Mouse (Mus musculus): ENCODE measurements around the gene Ankrd36. TPM values are rescaled to one million over a fixed set of nuclear protein-coding genes. Genes with fewer than 3 reads are reported as not detected.

Ankrd36 gene
- polyA plus RNA-seq, 1 experiment = not detected

DNA sequence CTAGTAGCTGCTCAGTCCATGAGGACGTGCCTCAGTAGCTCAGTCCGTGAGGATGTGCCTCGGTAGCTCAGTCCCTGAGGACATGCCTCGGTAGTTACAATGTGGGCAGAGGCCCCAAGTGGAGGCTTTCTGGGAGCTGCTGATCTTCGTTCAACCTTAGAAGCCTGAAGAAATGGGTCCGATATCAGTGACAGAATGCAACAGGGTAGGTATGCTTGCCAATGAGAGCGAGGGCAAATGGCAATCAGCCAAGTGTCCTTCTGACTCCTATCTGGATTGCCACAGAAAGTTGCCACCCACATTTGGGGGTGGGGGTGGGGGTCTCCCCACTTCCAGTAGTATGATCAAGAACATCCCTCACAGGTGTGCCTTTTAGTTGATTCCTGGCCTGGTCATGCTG lies 131.3 kb downstream of the Ankrd36 start:
- DNase-seq (ENCODE audit: low read depth) = no peak
- TF ChIP-seq CTCF (IDR thresholded peaks at IDR 0.05; ENCODE audit: borderline replicate concordance, extremely low read depth, insufficient read depth, insufficient read length) (no peak), POLR2A (IDR thresholded peaks at IDR 0.05; ENCODE audit: borderline replicate concordance, extremely low read depth, insufficient read depth, insufficient read length, poor library complexity, severe bottlenecking) (no peak)

DNA sequence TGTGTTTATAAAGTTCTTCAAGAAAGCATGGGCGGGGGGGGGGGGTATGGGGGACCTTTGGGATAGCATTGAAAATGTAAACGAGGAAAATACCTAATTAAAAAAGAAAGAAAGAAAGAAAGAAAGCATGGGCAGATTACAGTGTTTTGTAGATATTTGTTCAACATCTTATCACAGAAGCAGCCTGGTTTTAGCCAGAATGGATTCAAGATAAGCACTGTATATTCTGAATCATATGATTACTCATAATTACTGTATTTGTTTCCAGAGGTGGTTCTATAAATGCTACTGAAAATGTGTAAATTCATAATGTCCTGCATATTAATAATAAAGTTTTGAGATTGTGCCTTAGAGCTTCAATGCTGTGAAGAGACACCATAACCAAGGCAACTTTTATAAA lies 131.8 kb downstream of the Ankrd36 start:
- DNase-seq (ENCODE audit: low read depth) = no peak
- TF ChIP-seq POLR2A (IDR thresholded peaks at IDR 0.05; ENCODE audit: borderline replicate concordance, extremely low read depth, insufficient read depth, insufficient read length, poor library complexity, severe bottlenecking) (no peak), CTCF (IDR thresholded peaks at IDR 0.05; ENCODE audit: borderline replicate concordance, extremely low read depth, insufficient read depth, insufficient read length) (no peak)

DNA sequence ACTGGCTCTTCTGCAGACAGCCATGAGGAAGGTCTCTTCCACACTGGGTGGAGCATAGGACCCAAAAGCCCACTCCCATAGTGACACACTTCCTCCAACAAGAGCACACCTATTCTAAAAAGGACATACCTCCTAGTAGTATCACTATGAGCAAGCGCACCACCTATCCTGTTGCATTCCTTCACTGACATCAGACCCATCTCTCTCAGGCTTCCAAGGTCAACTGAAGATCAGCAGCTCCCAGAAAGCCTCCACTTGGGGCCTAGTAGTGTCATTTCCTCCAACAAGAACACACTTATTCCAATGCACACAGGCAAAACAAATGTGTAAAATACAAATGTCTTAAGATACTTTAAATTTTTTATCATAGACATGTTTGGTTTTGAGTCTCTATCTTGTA lies 132.3 kb downstream of the Ankrd36 start:
- no peak for TF ChIP-seq CTCF (IDR thresholded peaks at IDR 0.05; ENCODE audit: borderline replicate concordance, extremely low read depth, insufficient read depth, insufficient read length)
- TF ChIP-seq POLR2A (IDR thresholded peaks at IDR 0.05; ENCODE audit: borderline replicate concordance, extremely low read depth, insufficient read depth, insufficient read length, poor library complexity, severe bottlenecking) = no peak

DNA sequence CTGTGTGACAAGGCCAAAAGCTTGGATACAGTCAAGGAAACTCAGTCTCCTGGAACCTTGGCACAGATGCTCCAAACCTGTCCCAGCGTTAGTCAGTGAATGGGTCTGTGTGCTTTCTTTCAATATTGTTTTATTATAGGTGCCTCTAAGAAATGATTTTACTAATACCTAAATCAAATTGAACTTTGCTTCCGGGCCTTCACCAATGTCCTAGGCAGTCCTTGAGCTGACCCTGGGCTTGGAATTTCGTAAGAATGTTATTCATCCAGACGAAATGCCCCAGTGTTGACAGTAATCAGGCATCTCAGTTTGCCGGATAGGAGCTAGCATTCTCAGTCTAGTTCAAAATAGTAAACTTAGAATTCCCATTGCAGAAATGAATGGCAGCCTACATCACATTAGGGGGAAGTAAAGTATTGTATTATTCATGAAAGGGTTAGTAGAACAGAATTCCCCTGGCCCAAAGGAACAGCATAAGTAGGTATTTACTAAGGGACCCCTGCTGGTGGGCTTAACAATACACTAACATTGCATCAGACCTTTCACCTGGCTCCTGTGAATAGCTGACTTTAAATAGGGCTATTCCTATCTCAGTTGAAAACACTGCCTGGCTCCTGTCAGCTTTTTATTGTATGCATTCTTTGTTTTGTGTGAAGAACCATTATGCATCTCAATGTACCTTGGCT lies 132.9 kb downstream of the Ankrd36 start:
- DNase-seq (ENCODE audit: low read depth) = no peak
- TF ChIP-seq CTCF (IDR thresholded peaks at IDR 0.05; ENCODE audit: borderline replicate concordance, extremely low read depth, insufficient read depth, insufficient read length) (no peak), POLR2A (IDR thresholded peaks at IDR 0.05; ENCODE audit: borderline replicate concordance, extremely low read depth, insufficient read depth, insufficient read length, poor library complexity, severe bottlenecking) (no peak)

More for the DNA sequence above, 132.3 kb downstream of the Ankrd36 start:
- DNase-seq (ENCODE audit: low read depth) = no peak

DNA sequence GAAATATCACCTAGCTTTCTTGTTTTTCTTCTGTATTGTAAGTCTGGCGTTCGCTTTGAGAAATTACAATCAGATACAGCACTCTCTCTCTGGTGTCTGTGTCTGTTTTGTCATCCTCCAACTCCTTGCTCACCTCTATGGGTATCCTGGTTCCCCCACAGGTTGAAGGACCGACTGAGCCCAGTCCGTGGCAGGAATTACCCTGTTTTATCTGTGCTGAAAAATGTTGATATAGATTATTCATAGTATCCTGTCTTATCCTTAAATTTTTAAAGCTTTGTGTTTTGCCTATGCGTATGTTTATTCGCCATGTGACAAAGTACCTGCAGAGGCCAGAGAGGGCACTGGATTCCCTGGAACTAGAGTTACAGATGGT lies 133.5 kb downstream of the Ankrd36 start:
- no peak for DNase-seq (ENCODE audit: low read depth)
- TF ChIP-seq CTCF (IDR thresholded peaks at IDR 0.05; ENCODE audit: borderline replicate concordance, extremely low read depth, insufficient read depth, insufficient read length) (no peak), POLR2A (IDR thresholded peaks at IDR 0.05; ENCODE audit: borderline replicate concordance, extremely low read depth, insufficient read depth, insufficient read length, poor library complexity, severe bottlenecking) (no peak)

DNA sequence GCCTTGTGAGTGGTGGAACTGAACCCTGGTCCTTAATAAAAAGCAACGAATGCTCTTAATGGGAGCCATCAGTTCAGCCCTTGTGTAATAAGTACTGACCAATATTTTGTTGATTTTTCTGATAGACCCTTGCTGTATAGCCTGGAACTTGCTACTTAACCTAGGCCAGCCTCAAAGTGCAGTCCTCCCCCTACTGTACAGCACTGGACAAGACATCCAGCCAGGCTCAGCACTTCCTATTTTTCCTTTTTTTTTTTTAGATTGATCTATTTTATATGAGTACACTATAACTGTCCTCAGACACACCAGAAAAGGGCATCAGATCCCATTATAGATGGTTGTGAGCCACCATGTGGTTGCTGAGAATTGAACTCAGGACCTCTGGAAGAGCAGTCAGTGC lies 133.9 kb downstream of the Ankrd36 start:
- TF ChIP-seq POLR2A (IDR thresholded peaks at IDR 0.05; ENCODE audit: borderline replicate concordance, extremely low read depth, insufficient read depth, insufficient read length, poor library complexity, severe bottlenecking) (no peak), CTCF (IDR thresholded peaks at IDR 0.05; ENCODE audit: borderline replicate concordance, extremely low read depth, insufficient read depth, insufficient read length) (no peak)

DNA sequence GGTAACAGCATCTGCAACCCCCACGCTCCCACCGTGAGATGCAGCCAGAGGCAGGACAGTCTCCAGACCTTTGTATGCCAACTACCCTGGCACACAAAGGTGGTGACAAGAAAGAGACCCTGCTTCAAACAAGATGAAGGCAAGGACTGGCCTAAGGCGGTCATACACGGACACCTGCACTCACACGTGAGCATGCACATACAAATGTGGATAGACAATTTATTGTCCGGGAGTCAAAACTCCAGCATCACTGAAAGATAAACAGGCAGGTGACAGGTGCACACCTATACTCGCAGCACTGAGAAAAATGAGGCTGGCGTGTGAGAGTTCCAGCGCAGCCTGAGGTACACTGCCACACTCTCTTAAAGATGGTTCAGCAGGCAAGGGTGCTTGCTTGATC lies 136.5 kb downstream of the Ankrd36 start:
- TF ChIP-seq CTCF (IDR thresholded peaks at IDR 0.05; ENCODE audit: borderline replicate concordance, extremely low read depth, insufficient read depth, insufficient read length) = no peak
- no peak for TF ChIP-seq POLR2A (IDR thresholded peaks at IDR 0.05; ENCODE audit: borderline replicate concordance, extremely low read depth, insufficient read depth, insufficient read length, poor library complexity, severe bottlenecking)
- DNase-seq (ENCODE audit: low read depth) = no peak

More for the DNA sequence above, 133.9 kb downstream of the Ankrd36 start:
- no peak for DNase-seq (ENCODE audit: low read depth)

DNA sequence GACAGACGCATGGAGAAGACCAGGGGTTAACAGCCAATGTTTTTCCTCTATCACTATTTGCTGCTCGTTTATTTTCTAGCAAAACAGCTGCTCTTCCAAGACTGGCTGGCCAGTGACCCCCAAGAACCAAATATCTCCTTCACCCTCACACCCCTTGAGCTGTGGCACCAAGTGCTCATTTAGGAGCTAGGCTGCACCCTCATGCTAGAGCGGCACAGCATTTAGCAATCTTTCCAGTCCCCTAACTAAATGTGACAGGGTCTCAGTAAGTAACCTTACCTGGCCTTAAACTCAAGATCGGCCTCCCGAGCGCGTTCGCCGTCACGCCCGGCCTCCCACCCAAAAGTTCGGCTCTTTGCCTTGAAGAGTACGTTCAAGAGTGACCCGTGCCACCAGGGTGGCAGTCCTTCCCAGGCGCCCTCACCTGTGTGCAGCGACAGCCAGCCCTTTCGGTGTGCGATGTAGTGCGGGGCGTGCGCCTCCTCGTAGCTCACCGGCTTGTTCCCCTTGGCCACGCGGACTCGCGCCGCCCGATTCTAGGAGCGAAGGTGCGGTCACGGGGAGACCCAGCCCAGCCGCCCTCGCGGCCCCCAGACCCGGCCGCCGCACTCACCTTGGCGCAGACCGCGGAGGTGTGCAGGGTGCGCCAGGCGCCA lies 137.5 kb downstream of the Ankrd36 start:
- peak; percentile 28 for DNase-seq (ENCODE audit: low read depth)
- TF ChIP-seq POLR2A (IDR thresholded peaks at IDR 0.05; ENCODE audit: borderline replicate concordance, extremely low read depth, insufficient read depth, insufficient read length, poor library complexity, severe bottlenecking) (no peak), CTCF (IDR thresholded peaks at IDR 0.05; ENCODE audit: borderline replicate concordance, extremely low read depth, insufficient read depth, insufficient read length) (no peak)

DNA sequence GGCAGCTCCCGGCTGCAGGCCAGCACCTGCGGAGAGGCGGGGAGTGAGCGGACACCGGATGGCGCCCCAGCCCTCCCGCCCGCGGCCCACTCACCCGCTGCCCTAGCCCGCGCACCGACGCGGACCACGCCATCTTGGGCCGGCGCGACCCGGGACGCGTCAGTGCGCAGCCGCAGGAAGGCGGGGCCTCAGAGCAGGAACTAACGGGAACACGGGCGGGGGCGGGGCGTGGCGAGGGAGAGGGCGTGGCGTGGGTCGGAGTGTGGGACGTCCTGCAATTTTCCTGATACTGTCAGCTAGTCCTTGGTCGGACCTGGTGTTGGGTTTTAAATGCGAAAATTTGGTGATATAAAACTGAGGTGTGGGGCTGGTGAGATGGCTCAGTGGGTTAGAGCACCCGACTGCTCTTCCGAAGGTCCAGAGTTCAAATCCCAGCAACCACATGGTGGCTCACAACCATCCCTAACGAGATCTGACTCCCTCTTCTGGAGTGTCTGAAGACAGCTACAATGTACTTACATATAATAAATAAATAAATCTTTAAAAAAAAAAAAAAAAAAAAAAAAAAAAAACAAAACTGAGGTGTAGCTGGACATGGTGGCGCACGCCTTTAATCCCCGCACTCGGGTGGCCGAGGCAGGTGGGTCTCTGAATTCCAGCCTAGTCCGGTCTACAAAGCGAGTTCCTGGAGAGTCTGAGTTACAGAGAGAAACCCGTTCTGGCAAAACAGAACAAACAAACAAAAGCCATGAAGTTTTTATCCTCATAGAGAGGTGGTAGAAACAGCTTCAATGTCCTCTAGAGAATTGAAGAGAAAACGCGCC lies 138.3 kb downstream of the Ankrd36 start:
- DNase-seq (ENCODE audit: low read depth) = peak; percentile 96

DNA sequence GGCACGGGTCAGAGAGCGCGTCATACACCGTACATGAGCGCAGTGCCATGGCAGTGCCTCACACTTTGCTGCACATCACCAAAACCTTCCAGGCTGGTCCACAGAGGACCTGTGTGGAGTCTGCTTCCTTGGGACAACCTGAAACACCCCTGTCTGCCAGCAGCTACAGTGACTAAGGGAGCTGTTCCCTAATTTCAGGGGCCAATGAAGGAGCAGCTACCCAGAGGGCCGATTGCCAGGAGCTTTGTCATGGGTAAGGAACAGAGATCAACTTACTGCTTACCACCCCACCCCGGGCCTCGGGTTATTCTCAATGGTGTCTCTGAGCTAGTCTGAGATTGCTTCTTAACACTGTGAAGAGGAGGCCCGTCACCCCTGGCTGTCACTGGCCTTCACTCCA lies 145.7 kb downstream of the Ankrd36 start:
- no peak for TF ChIP-seq POLR2A (IDR thresholded peaks at IDR 0.05; ENCODE audit: borderline replicate concordance, extremely low read depth, insufficient read depth, insufficient read length, poor library complexity, severe bottlenecking)
- no peak for TF ChIP-seq CTCF (IDR thresholded peaks at IDR 0.05; ENCODE audit: borderline replicate concordance, extremely low read depth, insufficient read depth, insufficient read length)
- no peak for DNase-seq (ENCODE audit: low read depth)

More for the DNA sequence above, 138.3 kb downstream of the Ankrd36 start:
- no peak for TF ChIP-seq CTCF (IDR thresholded peaks at IDR 0.05; ENCODE audit: borderline replicate concordance, extremely low read depth, insufficient read depth, insufficient read length)
- TF ChIP-seq POLR2A (IDR thresholded peaks at IDR 0.05; ENCODE audit: borderline replicate concordance, extremely low read depth, insufficient read depth, insufficient read length, poor library complexity, severe bottlenecking) = peak; percentile 99

DNA sequence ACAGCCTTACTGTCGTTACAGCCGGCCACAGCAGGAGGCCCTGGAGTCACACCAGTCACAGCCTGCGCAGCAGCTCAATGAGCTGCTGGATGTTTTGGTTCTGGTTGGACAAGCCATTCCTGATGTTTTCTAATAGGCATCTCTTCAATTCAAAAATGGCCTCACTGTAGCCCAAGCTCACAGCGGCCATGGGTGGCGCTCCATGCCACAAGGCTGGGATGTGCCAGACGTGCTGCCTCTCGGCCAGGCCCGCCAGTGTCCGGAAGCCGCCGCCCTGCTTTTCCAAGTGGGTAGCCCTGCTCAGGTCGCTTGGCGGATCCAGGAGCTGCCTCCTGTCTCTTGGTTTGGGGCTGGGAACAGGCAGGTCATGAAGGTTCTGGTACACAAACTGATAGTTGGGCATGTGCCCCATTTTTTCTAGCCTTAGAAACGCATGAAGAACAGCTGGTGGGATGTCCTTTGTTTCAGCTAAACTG lies 146.2 kb downstream of the Ankrd36 start, which contains the start of gene Mrps24:
Mrps24 (minus strand) TSS at position 51 of the 476 bp plus-strand sequence.
- no peak for TF ChIP-seq POLR2A (IDR thresholded peaks at IDR 0.05; ENCODE audit: borderline replicate concordance, extremely low read depth, insufficient read depth, insufficient read length, poor library complexity, severe bottlenecking)
- no peak for TF ChIP-seq CTCF (IDR thresholded peaks at IDR 0.05; ENCODE audit: borderline replicate concordance, extremely low read depth, insufficient read depth, insufficient read length)
- no peak for DNase-seq (ENCODE audit: low read depth)

All from brain, embryonic 14.5 days (tissue).